Mouse (Mus musculus) ES-Bruce4 (cell line): ENCODE results near the gene Adh7. TPM values are rescaled to one million over a fixed set of nuclear protein-coding genes. Genes with fewer than 3 reads are reported as not detected.

Experiments
- H3K27ac ChIP-seq: 2 replicates; pipeline ENCODE4 v1.5.1; 2012; ENCODE audit warnings: low read length, inconsistent platforms; ENCODE audit not compliant: insufficient read depth
- H3K27me3 ChIP-seq: 2 replicates; pipeline ENCODE4 v1.6.1; 2012; ENCODE audit warnings: mild to moderate bottlenecking, low read length, inconsistent platforms; ENCODE audit not compliant: control insufficient read depth, poor library complexity, insufficient read depth, severe bottlenecking
- H3K36me3 ChIP-seq: 2 replicates; pipeline ENCODE4 v1.6.1; 2012; ENCODE audit warnings: inconsistent platforms, mild to moderate bottlenecking, low read length, moderate library complexity; ENCODE audit not compliant: control insufficient read depth, poor library complexity, insufficient read depth, severe bottlenecking
- H3K4me1 ChIP-seq: one replicate; pipeline ENCODE4 v1.8.1; 2011; ENCODE audit warnings: low read length; ENCODE audit not compliant: control insufficient read depth, insufficient read depth
- H3K4me3 ChIP-seq: 2 replicates; pipeline ENCODE4 v1.5.1; 2011; ENCODE audit warnings: low read depth, mild to moderate bottlenecking, low read length
- H3K9ac ChIP-seq: 2 replicates; pipeline ENCODE4 v1.6.1; 2012; ENCODE audit warnings: low read depth, mild to moderate bottlenecking, inconsistent platforms; ENCODE audit not compliant: poor library complexity, severe bottlenecking
- H3K9me3 ChIP-seq: replicated peaks from 2 replicates; pipeline ENCODE4 v1.6.1; 2012; ENCODE audit warnings: mild to moderate bottlenecking, low read length, inconsistent platforms; ENCODE audit not compliant: control insufficient read depth, poor library complexity, insufficient read depth, severe bottlenecking
- CTCF ChIP-seq: IDR thresholded peaks from one replicate; pipeline ENCODE4 v1.8.1; 2011; ENCODE audit warnings: low read depth, low read length
- EP300 ChIP-seq: IDR thresholded peaks from 2 replicates; pipeline ENCODE4 v1.6.1; 2011; ENCODE audit warnings: low read depth, low read length; ENCODE audit not compliant: insufficient read depth
- POLR2A ChIP-seq: IDR thresholded peaks from one replicate; pipeline ENCODE4 v1.8.1; 2011; ENCODE audit warnings: low read length; ENCODE audit not compliant: insufficient read depth
- polyA plus RNA-seq: library from polyadenylated mRNA; stranded (reverse); fragments of >200 nt; gene quantifications from 2 replicates; pipeline ENCODE4 v1.2.4, GENCODE M21; 2011; ENCODE audit warnings: low read depth; ENCODE audit not compliant: missing spikeins, insufficient read depth, insufficient read length

Adh7 gene
- polyA plus RNA-seq, 1 experiment: 0.43 TPM

DNA sequence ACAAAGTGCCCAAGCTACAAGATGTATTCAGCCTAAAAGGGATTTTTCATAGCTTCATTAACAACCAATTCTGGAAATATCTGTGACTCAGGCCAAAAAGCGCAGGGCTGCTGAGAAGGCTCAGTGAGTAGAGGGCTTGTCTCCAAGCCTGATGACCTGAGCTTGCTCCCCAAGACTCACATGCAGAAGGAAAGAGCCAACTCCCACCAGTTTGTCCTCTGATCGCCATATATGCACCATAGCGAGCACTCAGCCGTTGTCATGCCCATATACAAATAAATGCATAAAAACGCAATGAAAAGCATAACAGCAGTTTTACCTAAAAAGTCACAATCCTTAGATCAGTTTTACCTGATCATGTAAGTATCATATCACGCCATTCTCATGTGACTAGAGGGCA is 8.9 kb downstream of the Adh7 start:
- no peaks in the 10 kb centered on the region for H3K36me3 ChIP-seq
- H3K27me3 ChIP-seq: no peaks in the 10 kb centered on the region
- H3K9me3 ChIP-seq: no peaks in the 10 kb centered on the region
- TF ChIP-seq CTCF: no peak
- TF ChIP-seq EP300: no peak
- no peak for TF ChIP-seq POLR2A
- no peak overlapping the region for H3K27ac ChIP-seq
- peaks cover 3% of the 10 kb centered on the region for H3K4me1 ChIP-seq
- no peak overlapping the region for H3K4me3 ChIP-seq
- no peak overlapping the region for H3K9ac ChIP-seq

DNA sequence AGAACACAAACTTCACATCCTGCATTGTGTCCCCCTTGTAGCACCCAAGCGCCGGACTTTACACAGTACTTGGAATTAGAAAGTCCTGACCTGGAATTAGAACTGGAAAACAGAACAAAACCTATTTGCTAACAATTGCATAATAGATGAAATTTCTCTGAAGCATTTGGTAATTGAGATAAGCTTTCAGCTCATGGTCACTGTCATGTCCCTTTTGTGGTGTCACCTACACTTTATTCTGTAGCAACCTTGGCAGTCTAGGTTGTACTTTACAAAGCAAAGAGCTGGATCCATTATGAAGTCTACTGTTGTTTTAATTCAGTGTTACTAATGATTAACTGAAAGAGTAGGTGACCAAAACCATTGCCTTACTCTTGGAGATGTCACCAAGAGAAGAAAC is 9.5 kb downstream of the Adh7 start:
- Histone ChIP-seq H3K27me3 (no peaks in the 10 kb centered on the region), H3K4me3 (no peak overlapping the region), H3K9ac (no peak overlapping the region), H3K9me3 (no peaks in the 10 kb centered on the region), H3K36me3 (no peaks in the 10 kb centered on the region), H3K4me1 (peaks cover 3% of the 10 kb centered on the region), H3K27ac (no peak overlapping the region)
- TF ChIP-seq CTCF (no peak), POLR2A (no peak), EP300 (no peak)

DNA sequence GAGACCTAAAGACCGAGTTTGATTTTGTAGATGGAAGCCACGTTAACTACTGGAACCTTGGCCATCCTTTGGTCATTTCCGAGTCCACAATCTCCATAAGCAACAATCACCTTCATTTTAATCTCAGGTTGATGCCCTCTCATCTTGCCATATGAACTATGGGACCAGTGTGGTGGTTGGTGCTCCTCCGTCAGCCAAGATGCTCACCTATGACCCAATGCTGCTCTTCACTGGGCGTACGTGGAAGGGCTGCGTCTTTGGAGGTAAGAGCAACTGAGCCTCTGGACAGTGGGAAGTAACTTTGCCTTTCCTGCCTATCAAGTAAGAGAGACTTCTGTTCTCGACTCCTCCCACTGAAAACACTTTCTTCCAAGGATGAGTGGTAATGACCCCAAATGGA is 10.2 kb downstream of the Adh7 start:
- Histone ChIP-seq H3K4me1 (peaks cover 3% of the 10 kb centered on the region), H3K9me3 (no peaks in the 10 kb centered on the region), H3K9ac (no peak overlapping the region), H3K4me3 (no peak overlapping the region), H3K27me3 (no peaks in the 10 kb centered on the region), H3K27ac (no peak overlapping the region), H3K36me3 (no peaks in the 10 kb centered on the region)
- no peak for TF ChIP-seq EP300
- no peak for TF ChIP-seq CTCF
- TF ChIP-seq POLR2A: no peak

- Histone ChIP-seq H3K36me3 (no peaks in the 10 kb centered on the region), H3K4me3 (no peak overlapping the region), H3K4me1 (peaks cover 3% of the 10 kb centered on the region), H3K9me3 (no peaks in the 10 kb centered on the region), H3K9ac (no peak overlapping the region), H3K27ac (no peak overlapping the region), H3K27me3 (no peaks in the 10 kb centered on the region)
- TF ChIP-seq POLR2A (no peak), EP300 (no peak), CTCF (no peak)
Observed at GRCm38 (mm10) chr3:138229448-138229847, 11.9 kb downstream of the Adh7 start.

DNA sequence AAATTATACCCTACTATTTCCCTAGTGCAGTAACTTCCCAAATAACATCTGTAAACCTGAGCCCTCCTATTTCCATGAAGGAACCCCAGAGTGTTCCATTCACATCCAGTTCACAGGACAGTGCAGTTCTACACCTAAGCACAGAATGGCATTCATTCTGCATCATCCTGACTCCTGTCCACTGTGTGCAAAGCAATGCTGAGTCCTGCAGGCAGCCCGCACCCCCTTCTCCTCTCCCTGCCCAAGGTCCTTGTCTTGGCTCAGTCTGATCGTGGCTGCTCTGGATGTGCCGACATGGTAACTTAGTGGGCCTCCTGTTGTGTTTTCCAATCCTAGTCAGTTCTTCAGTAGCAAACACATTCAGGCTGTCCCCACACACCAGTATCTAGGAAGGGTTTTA is 12.7 kb downstream of the Adh7 start:
- TF ChIP-seq CTCF: no peak
- no peak for TF ChIP-seq EP300
- no peak for TF ChIP-seq POLR2A

GRCm38 (mm10) chr3:138231531-138231930 is 14.0 kb downstream of the Adh7 start:
- H3K27ac ChIP-seq: no peak overlapping the region

More for the DNA sequence above, 12.7 kb downstream of the Adh7 start:
- H3K9me3 ChIP-seq: no peaks in the 10 kb centered on the region
- H3K36me3 ChIP-seq: no peaks in the 10 kb centered on the region
- no peak overlapping the region for H3K27ac ChIP-seq
- no peaks in the 10 kb centered on the region for H3K27me3 ChIP-seq
- H3K4me3 ChIP-seq: no peak overlapping the region
- H3K4me1 ChIP-seq: peaks cover 3% of the 10 kb centered on the region
- H3K9ac ChIP-seq: no peak overlapping the region

More at GRCm38 (mm10) chr3:138231531-138231930, 14.0 kb downstream of the Adh7 start:
- H3K4me3 ChIP-seq: no peak overlapping the region
- H3K27me3 ChIP-seq: no peaks in the 10 kb centered on the region
- H3K9ac ChIP-seq: no peak overlapping the region
- H3K36me3 ChIP-seq: no peaks in the 10 kb centered on the region
- no peak for TF ChIP-seq CTCF
- TF ChIP-seq POLR2A: no peak
- no peak for TF ChIP-seq EP300
- no peaks in the 10 kb centered on the region for H3K9me3 ChIP-seq
- no peaks in the 10 kb centered on the region for H3K4me1 ChIP-seq
